Mouse (Mus musculus) megakaryocyte-erythroid progenitor cell, adult 5-6 weeks (primary cell): Measurements from ENCODE around the gene Eef1b2. TPM values are rescaled to one million over a fixed set of nuclear protein-coding genes. Genes with fewer than 3 reads are reported as not detected.

Experiments used
- ATAC-seq: replicated peaks from 2 replicates; pipeline ENCODE4 v1.8.0; 2016; ENCODE audit warnings: mild to moderate bottlenecking, inconsistent platforms; ENCODE audit not compliant: severe bottlenecking, poor library complexity, low FRiP score, low TSS enrichment
- total RNA-seq, 2 experiments: library from RNA; stranded (forward) in 1 of 2; stranded (reverse) in 1 of 2; fragments of 200-1000, 215-1000 nt in 1 of 2; fragments of >200 nt in 1 of 2; fragmentation: Nextera tagmentation in 1 of 2; gene quantifications; 2 replicates each; pipeline ENCODE4 v1.2.3; 2014 to 2017

Eef1b2 gene
- total RNA-seq, 2 experiments from 2014 or later: 1,764 to 3,394 TPM

GRCm38 (mm10) chr1:63188536-63188935 is 11.9 kb downstream of the Eef1b2 start:
- ATAC-seq: no peak

GRCm38 (mm10) chr1:63190851-63191250 is 14.2 kb downstream of the Eef1b2 start:
- no peak for ATAC-seq

DNA sequence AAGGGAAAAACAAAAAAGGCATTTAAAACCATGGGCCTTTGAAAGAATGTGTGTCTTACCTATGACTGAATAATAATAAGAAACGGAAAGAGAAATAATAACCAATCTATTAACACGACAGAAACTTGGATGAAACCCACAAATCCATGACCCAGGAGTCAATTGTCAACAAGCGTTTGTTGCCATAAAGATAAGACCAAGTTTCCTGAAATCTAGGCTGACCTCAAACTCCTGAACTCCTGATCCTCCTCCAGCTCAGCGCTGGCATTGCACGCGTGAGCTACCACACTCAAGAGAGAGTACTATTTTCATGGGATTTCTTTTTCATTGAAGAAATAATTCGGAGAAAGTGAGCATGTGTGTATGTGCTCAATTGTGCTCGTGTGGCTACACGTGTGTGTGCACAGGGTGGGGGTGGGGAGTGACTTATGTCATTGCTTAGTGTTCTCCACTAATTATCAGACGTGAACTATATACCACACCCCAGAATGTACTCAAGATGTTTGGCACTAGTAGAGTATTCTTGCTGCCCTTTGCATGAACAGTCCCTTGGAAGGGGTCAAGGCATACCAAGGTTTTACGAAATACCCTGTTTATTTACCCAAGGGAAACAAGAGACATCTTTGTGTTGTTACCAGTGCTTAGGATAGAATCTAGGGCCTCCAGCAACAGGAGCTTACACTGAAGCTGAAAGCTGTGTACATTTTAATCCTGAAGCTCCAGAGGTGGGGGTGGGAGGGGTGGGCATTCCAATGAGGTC is 15.9 kb downstream of the Eef1b2 start:
- ATAC-seq: no peak

DNA sequence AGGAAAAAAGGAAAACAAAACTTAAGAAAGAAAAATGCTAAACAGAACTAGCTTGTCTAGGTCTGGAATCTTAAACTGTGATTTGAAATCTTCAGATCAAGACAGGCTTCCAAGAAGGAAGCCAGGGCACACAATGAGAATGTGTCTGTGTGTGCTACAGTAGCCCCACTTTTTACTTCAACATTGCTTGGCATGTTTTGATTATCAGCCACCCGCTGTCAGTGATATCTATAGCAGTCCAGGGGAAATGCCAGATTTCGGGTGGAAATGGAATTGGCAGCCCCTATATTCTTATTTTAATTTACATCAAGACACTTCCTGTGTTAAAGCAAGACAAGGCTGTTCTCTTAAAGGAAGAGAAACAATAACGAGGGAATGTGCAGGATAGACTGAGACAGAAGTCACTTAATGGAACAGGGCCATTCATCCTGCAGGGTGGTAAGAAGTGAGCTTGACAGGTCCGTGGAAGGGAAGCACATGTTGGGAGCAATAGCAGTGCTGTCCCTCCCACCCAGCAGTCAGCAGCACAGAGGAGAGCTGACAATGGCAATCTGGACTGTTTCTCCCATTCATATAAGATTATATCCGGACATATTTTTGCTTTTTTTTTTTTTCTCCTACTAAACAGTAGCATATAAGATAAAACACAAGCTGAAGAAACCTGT is 19.4 kb downstream of the Eef1b2 start:
- no peak for ATAC-seq

DNA sequence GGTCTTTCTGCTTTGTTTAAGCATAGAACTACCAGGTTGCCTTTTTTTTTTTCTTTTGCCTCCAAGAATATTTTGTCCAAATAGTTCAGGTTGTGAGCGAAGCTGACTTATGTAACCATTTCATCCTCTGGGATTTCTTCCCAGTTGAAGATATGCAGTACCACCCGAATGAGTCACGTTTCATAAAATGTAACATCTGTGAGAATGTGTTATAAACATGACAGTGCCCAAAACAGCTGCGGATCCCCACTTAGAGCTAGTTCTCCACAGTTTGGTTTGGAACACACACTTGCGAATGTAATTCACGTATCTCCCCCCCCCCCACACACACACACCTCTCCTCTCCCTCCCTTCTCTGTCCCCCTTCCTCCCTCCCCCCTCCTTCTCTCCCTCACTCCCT is 22.8 kb downstream of the Eef1b2 start:
- no peak for ATAC-seq

DNA sequence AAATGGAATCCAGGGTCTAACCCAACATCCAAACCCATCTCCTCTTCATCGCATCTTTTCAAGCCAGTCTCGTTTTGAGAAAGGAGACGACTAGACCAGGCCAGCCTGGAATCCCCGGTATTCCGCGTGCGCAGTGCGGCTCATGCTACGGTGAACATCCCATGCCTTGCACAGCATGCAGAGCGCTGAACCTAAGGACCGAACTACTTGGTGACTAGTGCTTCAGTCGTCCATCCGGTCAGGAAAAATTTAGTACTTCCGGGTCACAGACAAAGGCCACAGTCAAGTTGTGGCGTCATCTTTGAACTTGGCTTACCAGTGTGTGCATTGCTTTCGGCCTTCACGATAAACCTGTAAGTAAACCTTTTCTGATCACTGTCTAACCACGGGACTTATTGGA is 23.7 kb downstream of the Eef1b2 start:
- ATAC-seq: no peak

DNA sequence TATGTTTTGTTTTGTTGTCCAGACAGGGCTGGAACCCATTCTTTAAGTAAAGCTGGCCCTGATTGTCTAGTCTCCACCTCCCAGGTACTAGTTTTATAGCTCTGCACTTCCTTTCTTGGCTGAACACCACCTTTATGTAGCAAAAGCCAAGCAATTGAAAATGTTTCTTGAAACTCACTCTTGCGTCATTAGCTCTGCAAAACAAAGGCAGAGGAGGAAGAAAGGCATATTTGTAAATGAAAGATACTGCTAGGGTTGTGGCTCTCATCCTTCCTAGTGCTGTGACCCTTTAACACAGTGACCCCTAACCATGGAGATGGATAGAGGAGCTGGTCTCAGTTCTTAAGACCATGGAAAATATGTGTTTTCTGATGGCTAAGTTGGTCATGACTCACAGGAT is 25.0 kb downstream of the Eef1b2 start:
- ATAC-seq: no peak

DNA sequence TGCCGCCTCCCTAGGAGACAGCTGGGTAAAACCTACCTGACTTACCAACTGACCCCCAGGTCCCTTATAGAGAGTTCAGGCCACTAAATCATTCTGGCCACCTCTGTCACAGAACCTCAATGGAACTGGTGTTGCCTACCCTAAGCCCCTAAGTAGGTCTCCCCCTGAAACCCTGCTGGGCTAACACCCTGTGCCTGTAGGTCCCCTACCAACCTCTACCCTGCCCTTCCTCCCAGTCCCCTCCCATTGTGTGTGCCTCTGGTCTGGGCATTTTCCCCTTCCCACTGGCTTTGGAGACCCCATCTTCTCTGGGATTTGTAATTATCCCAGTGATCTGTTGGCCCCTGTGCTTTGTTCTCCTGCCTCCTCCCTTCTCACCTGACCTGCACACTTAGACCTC is 26.8 kb downstream of the Eef1b2 start:
- no peak for ATAC-seq

- ATAC-seq: no peak
Measured at GRCm38 (mm10) chr1:63203950-63204659, 27.5 kb downstream of the Eef1b2 start.

DNA sequence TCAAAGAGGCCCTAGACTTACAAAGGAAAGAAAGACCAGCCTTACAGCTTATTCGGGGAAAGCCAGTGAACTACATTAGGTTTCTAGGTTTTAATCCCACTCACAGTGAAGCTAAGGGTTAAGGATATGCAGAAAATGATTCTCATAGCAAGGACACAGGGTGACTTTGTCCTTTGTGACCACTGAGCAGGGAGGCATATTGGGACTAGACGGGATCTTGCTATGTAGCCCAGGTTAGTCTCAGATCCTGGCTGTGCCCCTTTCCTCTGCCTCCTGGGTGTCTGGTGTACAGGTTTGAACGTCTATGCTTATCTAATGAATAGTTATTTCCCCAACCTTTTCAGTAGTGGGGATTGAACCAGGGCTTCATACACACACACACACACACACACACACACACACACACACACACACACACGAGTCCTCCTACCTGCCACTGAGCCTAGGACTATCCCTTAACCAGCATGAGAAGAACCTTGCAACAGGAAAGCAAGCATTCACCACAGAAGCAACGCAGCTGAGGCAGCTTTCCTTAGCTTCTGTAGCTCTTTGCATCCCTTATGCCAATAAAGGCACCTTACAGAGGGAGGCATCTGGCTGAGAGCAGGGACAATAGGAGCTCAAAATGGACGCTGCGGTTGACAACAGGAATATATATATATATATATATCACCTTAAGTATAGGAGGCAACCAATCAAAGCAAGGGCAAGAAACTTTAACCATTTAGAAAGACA is 28.2 kb downstream of the Eef1b2 start:
- no peak for ATAC-seq

DNA sequence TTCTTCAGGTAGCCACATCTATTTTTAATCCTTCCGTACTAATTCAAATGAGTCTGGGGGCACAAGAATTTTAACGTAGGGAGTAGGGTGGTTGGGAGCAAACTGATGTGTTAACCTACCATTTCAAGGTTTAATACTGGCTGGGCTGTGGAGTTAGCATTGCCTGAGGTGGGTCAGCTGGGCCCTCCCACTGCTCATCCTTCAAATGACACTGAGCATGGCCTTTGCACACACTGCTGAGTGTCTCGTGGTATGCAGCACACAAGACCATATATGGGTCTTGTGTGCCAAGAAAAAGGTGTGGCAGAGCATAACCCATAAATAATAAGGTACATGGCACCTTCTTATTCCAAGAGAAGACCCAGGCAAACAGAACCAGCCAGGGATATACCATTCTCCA is 31.0 kb downstream of the Eef1b2 start:
- no peak for ATAC-seq

DNA sequence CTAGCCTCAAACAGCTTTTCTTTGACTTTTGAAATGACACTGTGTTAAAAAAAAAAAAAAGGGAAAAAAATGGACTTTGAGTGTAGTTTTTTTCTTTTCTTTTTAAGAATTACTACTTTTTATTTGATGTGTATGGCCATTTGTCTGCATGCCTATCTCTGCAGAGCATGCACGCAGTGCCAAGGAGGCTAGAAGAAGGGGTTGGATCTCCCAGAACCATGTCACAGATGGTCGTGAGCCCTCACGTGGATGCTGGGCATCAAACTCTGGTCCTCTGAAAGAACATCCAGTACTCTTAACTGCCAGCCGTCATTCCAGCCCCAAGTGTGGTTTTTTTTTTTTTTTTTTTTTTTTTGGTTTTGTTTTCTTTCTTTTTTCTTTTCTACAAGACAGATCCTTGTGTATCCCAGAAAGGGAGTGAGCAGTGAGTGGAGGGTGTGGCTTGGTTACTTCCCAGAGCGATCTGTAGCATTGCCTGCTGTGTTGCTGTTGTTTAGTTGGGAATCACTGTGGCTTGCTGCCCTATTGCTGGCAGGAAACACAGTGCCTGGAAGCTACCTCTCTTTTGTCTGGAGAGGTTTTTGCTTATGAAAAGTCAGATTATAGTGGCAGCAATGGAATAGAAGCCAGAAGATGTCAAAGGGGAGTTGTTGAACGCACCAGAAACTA is 33.4 kb downstream of the Eef1b2 start:
- no peak for ATAC-seq

DNA sequence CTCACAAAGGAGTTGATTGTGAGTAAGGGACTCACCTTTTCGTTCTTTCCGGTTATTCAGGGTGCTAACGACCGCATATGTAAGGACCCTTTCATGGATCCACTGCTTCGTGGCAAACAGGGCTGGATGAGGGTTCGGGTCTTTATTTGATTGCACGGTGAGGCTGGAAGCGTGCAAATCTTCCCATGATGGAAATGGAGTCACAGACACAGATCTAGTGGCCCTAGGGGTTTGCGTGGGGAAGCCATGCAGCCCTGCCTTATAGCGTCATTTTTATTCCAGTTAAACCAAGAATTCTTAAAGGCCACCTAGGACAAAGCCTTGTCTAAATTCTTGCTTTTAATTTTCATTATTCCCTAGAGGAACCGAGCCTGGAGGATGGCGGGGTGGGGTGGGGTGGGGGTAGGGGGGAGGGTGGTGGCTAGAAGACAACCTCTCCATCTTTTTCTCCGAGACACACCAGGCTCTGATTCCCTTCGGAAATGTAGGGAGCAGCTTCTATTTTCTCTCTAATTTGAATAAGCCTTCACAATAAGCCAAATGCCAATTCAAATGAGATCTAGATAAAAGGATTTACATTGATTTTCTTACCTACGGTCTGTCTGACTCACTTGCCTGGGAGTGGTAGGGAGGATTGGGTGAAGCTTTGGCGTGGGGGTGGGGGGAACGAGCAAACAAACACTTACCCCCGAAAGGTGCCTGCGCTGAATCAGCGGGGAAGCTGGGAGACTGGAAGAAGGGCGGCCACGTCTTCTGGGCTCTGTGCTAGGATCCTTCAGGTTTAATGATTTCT is 37.0 kb downstream of the Eef1b2 start:
- no peak for ATAC-seq

GRCm38 (mm10) chr1:63214271-63214558 is 37.6 kb downstream of the Eef1b2 start, which contains the start of gene Gpr1:
Gpr1 (minus strand) TSS chr1:63214543.
- no peak for ATAC-seq

- ATAC-seq: no peak
Measured at GRCm38 (mm10) chr1:63214631-63215030, 38.0 kb downstream of the Eef1b2 start.

DNA sequence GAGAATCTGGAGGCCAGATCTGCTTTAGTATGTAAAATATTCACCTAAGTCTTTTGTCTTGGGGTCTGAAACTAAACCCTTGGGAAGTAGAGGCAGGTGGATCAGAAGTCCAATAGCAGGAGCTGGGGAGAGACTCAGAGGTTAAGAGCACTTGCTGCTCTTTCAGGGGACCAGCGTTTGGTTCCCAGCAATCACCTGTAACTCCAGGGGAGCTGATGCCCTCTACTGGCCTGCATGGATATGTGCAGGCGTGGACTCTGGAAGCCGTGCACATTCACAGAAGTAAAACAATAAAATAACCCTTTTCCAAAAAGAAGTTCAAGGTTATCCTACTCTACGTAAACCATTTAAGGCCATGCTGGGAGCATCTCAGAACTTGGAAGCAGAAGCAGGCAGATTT is 42.7 kb downstream of the Eef1b2 start:
- ATAC-seq: no peak

GRCm38 (mm10) chr1:63225009-63225408 is 48.4 kb downstream of the Eef1b2 start:
- no peak for ATAC-seq

DNA sequence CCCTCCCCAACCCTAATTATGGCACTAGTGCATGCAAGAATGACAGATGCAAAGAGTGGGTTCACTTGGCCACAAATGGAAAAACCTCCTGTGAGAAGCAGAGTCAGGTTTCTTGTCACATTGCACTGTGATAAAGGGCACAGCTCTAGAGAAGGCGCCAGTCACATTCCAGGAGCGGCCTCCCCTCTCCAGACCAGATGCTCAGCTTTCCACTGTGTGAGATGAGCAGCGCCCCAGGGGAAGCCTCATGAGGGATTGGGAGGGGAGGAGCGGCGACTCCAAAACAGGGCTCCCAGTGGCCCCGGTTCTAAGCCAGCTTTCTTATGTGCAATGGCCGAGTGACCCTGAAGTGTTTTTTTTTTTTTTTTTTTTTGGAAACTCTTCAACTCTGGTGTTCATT is 49.3 kb downstream of the Eef1b2 start:
- ATAC-seq: no peak

GRCm38 (mm10) chr1:63227241-63227640 is 50.6 kb downstream of the Eef1b2 start:
- ATAC-seq: no peak
